Mouse (Mus musculus) spleen, adult 2 months (tissue): ENCODE results near the gene Trim25.

Experiments
- CTCF ChIP-seq: fragments of 200-500 bp; IDR thresholded peaks from 2 replicates; pipeline ENCODE4 v1.5.1; 2011; ENCODE audit warnings: mild to moderate bottlenecking, inconsistent platforms; ENCODE audit not compliant: insufficient read depth, insufficient read length, insufficient replicate concordance; ENCODE audit errors: extremely low read depth
- POLR2A ChIP-seq: fragments of 200-500 bp; IDR thresholded peaks from 2 replicates; pipeline ENCODE4 v1.6.1; 2011; ENCODE audit warnings: low read depth, low read length, inconsistent platforms

DNA sequence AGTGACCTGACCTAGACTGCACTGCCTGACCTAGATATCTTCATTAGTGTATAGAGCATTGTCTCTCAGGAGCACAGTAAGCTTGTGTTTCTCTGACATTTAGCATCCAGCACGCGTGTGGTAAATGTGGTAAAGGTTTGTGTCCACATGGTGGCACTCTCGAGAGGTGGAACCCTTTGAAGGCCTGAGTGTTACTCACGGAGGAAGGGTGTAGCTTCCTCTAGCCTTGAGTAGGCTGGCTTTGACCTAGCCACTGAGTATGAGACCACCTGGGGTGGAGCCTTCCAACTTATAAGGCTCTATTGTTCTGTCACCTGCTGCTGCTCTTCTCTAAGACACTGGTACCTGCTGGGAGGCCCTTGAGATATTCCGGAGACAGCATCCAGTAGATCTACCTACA is 5.6 kb upstream of the Trim25 start:
- peak; percentile 66; the same call in 1 of the 2 replicates for TF ChIP-seq CTCF
- no peak for TF ChIP-seq POLR2A
